Mouse (Mus musculus) myocyte (in vitro differentiated cells): ENCODE data around the gene Wnt6. TPM values are rescaled to one million over a fixed set of nuclear protein-coding genes. Genes with fewer than 3 reads are reported as not detected.

Experiments
- H3K27me3 ChIP-seq: one replicate; pipeline ENCODE4 v1.6.1; 2011; ENCODE audit not compliant: control insufficient read depth, insufficient read depth, insufficient read length
- H3K36me3 ChIP-seq: one replicate; pipeline ENCODE4 v1.6.1; 2011; ENCODE audit not compliant: control insufficient read depth, insufficient read depth
- H3K4me2 ChIP-seq: one replicate; pipeline ENCODE4 v1.6.1; 2011; ENCODE audit warnings: low read depth, control low read depth
- H3K4me3 ChIP-seq: one replicate; pipeline ENCODE4 v1.5.1; 2011; ENCODE audit warnings: mild to moderate bottlenecking, control low read depth, moderate library complexity
- H3K79me2 ChIP-seq: one replicate; pipeline ENCODE4 v1.6.1; 2011; ENCODE audit not compliant: control insufficient read depth, insufficient read depth
- H3ac ChIP-seq: one replicate; pipeline ENCODE4 v1.6.1; 2011; ENCODE audit not compliant: control insufficient read depth, insufficient read length
- CEBPB ChIP-seq: IDR thresholded peaks from 2 replicates; pipeline ENCODE4 v1.6.1; 2011; ENCODE audit warnings: mild to moderate bottlenecking, moderate library complexity; ENCODE audit not compliant: poor library complexity, insufficient read depth, severe bottlenecking
- E2F4 ChIP-seq: IDR thresholded peaks from one replicate; pipeline ENCODE4 v1.6.1; 2011; ENCODE audit warnings: mild to moderate bottlenecking, control low read depth, moderate library complexity; ENCODE audit not compliant: insufficient read depth
- MAX ChIP-seq: IDR thresholded peaks from one replicate; pipeline ENCODE4 v1.6.1; 2011; ENCODE audit warnings: low read depth, mild to moderate bottlenecking, control low read depth
- MYOD1 ChIP-seq, 3 experiments: IDR thresholded peaks; one replicate each; pipeline ENCODE4 v1.6.1; 2011; ENCODE audit warnings: control low read depth in 2 of 3, low read depth in 2 of 3, mild to moderate bottlenecking in 2 of 3, moderate library complexity in 1 of 3; ENCODE audit not compliant: insufficient read length in 2 of 3, control insufficient read depth in 1 of 3
- MYOG ChIP-seq, 3 experiments: IDR thresholded peaks; one replicate each; pipeline ENCODE4 v1.6.1; 2011; ENCODE audit warnings: control low read depth in 2 of 3, low read depth in 2 of 3, mild to moderate bottlenecking in 2 of 3; ENCODE audit not compliant: insufficient read length in 2 of 3, control insufficient read depth in 1 of 3, insufficient read depth in 1 of 3
- POLR2A ChIP-seq: IDR thresholded peaks from one replicate; pipeline ENCODE4 v1.6.1; 2011; ENCODE audit warnings: low read depth, mild to moderate bottlenecking, control low read depth, moderate library complexity; ENCODE audit not compliant: insufficient read length
- POLR2AphosphoS2 ChIP-seq: IDR thresholded peaks from one replicate; pipeline ENCODE4 v1.6.1; 2011; ENCODE audit warnings: low read depth, control low read depth; ENCODE audit not compliant: insufficient read length
- REST ChIP-seq: IDR thresholded peaks from one replicate; pipeline ENCODE4 v1.6.1; 2011; ENCODE audit warnings: mild to moderate bottlenecking, control low read depth, moderate library complexity; ENCODE audit not compliant: insufficient read depth, insufficient read length
- SRF ChIP-seq: IDR thresholded peaks from one replicate; pipeline ENCODE4 v1.6.1; 2011; ENCODE audit warnings: low read depth; ENCODE audit not compliant: control insufficient read depth, insufficient read length
- TCF12 ChIP-seq: IDR thresholded peaks from one replicate; pipeline ENCODE4 v1.6.1; 2011; ENCODE audit warnings: mild to moderate bottlenecking, control low read depth; ENCODE audit not compliant: poor library complexity, insufficient read depth, severe bottlenecking
- TCF3 ChIP-seq: IDR thresholded peaks from one replicate; pipeline ENCODE4 v1.6.1; 2011; ENCODE audit warnings: low read depth, control low read depth; ENCODE audit not compliant: insufficient read length
- USF1 ChIP-seq: IDR thresholded peaks from one replicate; pipeline ENCODE4 v1.6.1; 2011; ENCODE audit warnings: low read depth, mild to moderate bottlenecking, control low read depth, moderate library complexity
- polyA plus RNA-seq: library from polyadenylated mRNA; unstranded; fragments of >200 nt; fragmentation: generic; extraction: Trizol; gene quantifications from one replicate; pipeline ENCODE4 v1.2.1, GENCODE M21; 2012; ENCODE audit warnings: missing spikeins

Wnt6 gene
- polyA plus RNA-seq, 1 experiment: 3.1 TPM

- peak overlapping the region; percentile 44 for H3K4me2 ChIP-seq
- no peaks in the 10 kb centered on the region for H3K27me3 ChIP-seq
- no peak overlapping the region for H3ac ChIP-seq
- H3K36me3 ChIP-seq: no peaks in the 10 kb centered on the region
- H3K4me3 ChIP-seq: no peak overlapping the region
- TF ChIP-seq USF1: no peak
- peak; percentile 79 to 100 (median 100) for TF ChIP-seq MYOG (IDR thresholded peaks at IDR 0.05; ENCODE audit: control insufficient read depth in 1 of 3, insufficient read depth in 1 of 3, insufficient read length in 2 of 3, low read depth in 2 of 3)
- no peak for TF ChIP-seq E2F4
- TF ChIP-seq POLR2AphosphoS2: no peak
- peak; percentile 26 for TF ChIP-seq POLR2A
- TF ChIP-seq MYOD1 (IDR thresholded peaks at IDR 0.05; ENCODE audit: control insufficient read depth in 1 of 3, insufficient read length in 2 of 3, low read depth in 2 of 3): peak in 2 of 3 experiments; percentile 96 to 100
- peak; percentile 82 for TF ChIP-seq TCF12
- TF ChIP-seq TCF3: peak; percentile 99
- no peak for TF ChIP-seq MAX
- no peak for TF ChIP-seq SRF
- TF ChIP-seq CEBPB: no peak
- TF ChIP-seq REST: no peak
- no peaks in the 10 kb centered on the region for H3K79me2 ChIP-seq
Measured at GRCm38 (mm10) chr1:74754175-74754785, 17.4 kb upstream of the Wnt6 start.

GRCm38 (mm10) chr1:74759773-74760172 is 11.9 kb upstream of the Wnt6 start:
- H3K4me2 ChIP-seq: no peak overlapping the region
- no peaks in the 10 kb centered on the region for H3K36me3 ChIP-seq
- H3K79me2 ChIP-seq: no peaks in the 10 kb centered on the region
- no peak overlapping the region for H3ac ChIP-seq
- TF ChIP-seq REST: no peak
- no peak for TF ChIP-seq TCF12
- TF ChIP-seq E2F4: no peak
- TF ChIP-seq MYOG (IDR thresholded peaks at IDR 0.05; ENCODE audit: control insufficient read depth in 1 of 3, insufficient read depth in 1 of 3, insufficient read length in 2 of 3, low read depth in 2 of 3): no peak
- TF ChIP-seq USF1: no peak
- no peak for TF ChIP-seq CEBPB
- no peak for TF ChIP-seq TCF3
- no peak for TF ChIP-seq POLR2AphosphoS2
- no peak for TF ChIP-seq MAX
- no peak for TF ChIP-seq SRF
- TF ChIP-seq MYOD1 (IDR thresholded peaks at IDR 0.05; ENCODE audit: control insufficient read depth in 1 of 3, insufficient read length in 2 of 3, low read depth in 2 of 3): no peak
- H3K4me3 ChIP-seq: no peak overlapping the region
- no peaks in the 10 kb centered on the region for H3K27me3 ChIP-seq

- TF ChIP-seq REST (no peak), POLR2AphosphoS2 (no peak), TCF12 (no peak), MYOD1 (IDR thresholded peaks at IDR 0.05; ENCODE audit: control insufficient read depth in 1 of 3, insufficient read length in 2 of 3, low read depth in 2 of 3) (no peak), MYOG (IDR thresholded peaks at IDR 0.05; ENCODE audit: control insufficient read depth in 1 of 3, insufficient read depth in 1 of 3, insufficient read length in 2 of 3, low read depth in 2 of 3) (no peak), USF1 (no peak), E2F4 (no peak), CEBPB (no peak), TCF3 (no peak)
- H3K4me3 ChIP-seq: no peak overlapping the region
- no peak overlapping the region for H3ac ChIP-seq
- H3K27me3 ChIP-seq: no peaks in the 10 kb centered on the region
- H3K4me2 ChIP-seq: no peak overlapping the region
- H3K36me3 ChIP-seq: no peaks in the 10 kb centered on the region
- no peaks in the 10 kb centered on the region for H3K79me2 ChIP-seq
Measured at GRCm38 (mm10) chr1:74763081-74763480, 8.6 kb upstream of the Wnt6 start.

- Histone ChIP-seq H3K27me3 (peaks cover 20% of the 10 kb centered on the region), H3K4me3 (no peak overlapping the region)
- TF ChIP-seq POLR2A (no peak), TCF3 (no peak), TCF12 (no peak), MYOD1 (IDR thresholded peaks at IDR 0.05; ENCODE audit: control insufficient read depth in 1 of 3, insufficient read length in 2 of 3, low read depth in 2 of 3) (no peak), REST (no peak), SRF (no peak), E2F4 (no peak), POLR2AphosphoS2 (no peak), MYOG (IDR thresholded peaks at IDR 0.05; ENCODE audit: control insufficient read depth in 1 of 3, insufficient read depth in 1 of 3, insufficient read length in 2 of 3, low read depth in 2 of 3) (no peak), USF1 (no peak), CEBPB (no peak), MAX (no peak)
Measured at GRCm38 (mm10) chr1:74770727-74771466, 795 bp upstream of the Wnt6 start.

GRCm38 (mm10) chr1:74771467-74771844 is 236 bp upstream of the Wnt6 start:
- Histone ChIP-seq H3K79me2 (no peaks in the 10 kb centered on the region), H3K36me3 (no peaks in the 10 kb centered on the region), H3K27me3 (peaks cover 20% of the 10 kb centered on the region), H3ac (peak overlapping the region; percentile 10), H3K4me3 (peak overlapping the region; percentile 16), H3K4me2 (peak overlapping the region; percentile 52)
- TF ChIP-seq TCF3 (no peak), MAX (no peak), MYOG (IDR thresholded peaks at IDR 0.05; ENCODE audit: control insufficient read depth in 1 of 3, insufficient read depth in 1 of 3, insufficient read length in 2 of 3, low read depth in 2 of 3) (no peak), E2F4 (no peak)

More at GRCm38 (mm10) chr1:74770727-74771466, 795 bp upstream of the Wnt6 start:
- no peaks in the 10 kb centered on the region for H3K36me3 ChIP-seq
- no peak overlapping the region for H3ac ChIP-seq
- H3K79me2 ChIP-seq: no peaks in the 10 kb centered on the region
- peak overlapping the region; percentile 52 for H3K4me2 ChIP-seq
